Mouse (Mus musculus): ENCODE measurements around the gene Gm20388. TPM values are rescaled to one million over a fixed set of nuclear protein-coding genes. Genes with fewer than 3 reads are reported as not detected.

Gene Gm20388
- polyA plus RNA-seq, 1 experiment = 28.1 TPM

DNA sequence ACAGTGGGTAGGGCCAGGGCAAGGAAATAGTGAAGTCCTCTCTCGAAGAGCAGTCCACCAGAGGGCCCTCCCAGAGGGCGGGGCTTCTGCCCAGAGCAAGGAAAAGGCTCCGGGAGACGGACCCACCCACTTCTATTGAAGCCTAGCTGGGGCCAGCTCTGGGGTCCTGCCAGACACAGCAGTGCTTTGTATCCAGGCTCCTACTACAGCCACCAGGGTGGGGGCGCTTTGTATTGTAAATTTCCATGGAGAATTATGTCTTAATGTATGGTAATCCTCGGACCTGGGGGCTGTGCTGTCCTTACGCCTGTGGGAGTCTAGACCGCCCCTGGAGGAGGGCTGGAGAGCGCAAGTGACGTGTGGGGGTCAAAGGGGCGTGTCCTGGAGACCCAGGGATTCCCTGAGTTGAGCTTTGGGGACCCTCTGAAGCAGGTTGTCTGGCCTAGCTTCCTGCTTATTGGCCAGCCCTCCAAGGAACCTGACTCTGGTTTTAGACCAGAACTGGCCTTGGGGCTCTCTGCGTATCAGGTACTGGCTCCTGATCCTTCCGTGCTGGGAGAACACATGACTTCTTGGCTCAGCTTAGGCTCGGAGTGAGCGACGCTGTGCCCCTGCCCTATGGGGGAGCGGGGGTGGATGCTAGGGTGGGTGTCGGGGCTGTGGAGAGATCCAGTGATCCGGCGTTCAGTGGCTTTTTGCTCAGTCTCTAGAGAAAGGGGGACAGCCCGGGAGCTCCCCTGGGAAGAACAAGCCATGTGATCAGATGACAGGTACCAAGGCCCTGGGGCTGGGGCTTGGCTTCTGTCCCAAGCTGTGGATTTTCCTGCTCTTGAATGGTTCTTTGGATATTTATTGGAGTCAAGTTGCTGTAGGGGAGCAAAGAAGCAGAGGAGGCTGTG lies 598.7 kb downstream of the Gm20388 start:
- H3K4me1 ChIP-seq (ENCODE audit: control insufficient read depth, insufficient read depth, low read length) = peaks cover 23% of the 10 kb centered on the region
- no peaks in the 10 kb centered on the region for H3K9me3 ChIP-seq (replicated peaks; ENCODE audit: control insufficient read depth, insufficient read depth, low read length, poor library complexity, severe bottlenecking)
- H3K4me3 ChIP-seq (ENCODE audit: low read depth, low read length) = peak overlapping the region; percentile 58
- peak overlapping the region; percentile 46 for H3K9ac ChIP-seq (ENCODE audit: low read depth, poor library complexity, severe bottlenecking)
- H3K36me3 ChIP-seq (ENCODE audit: control insufficient read depth, insufficient read depth, low read length, poor library complexity, severe bottlenecking) = no peaks in the 10 kb centered on the region
- peak overlapping the region; percentile 62 for H3K27ac ChIP-seq (ENCODE audit: insufficient read depth, low read length)
- no peaks in the 10 kb centered on the region for H3K27me3 ChIP-seq (ENCODE audit: control insufficient read depth, insufficient read depth, low read length, poor library complexity, severe bottlenecking)
- TF ChIP-seq CTCF (IDR thresholded peaks at IDR 0.05; ENCODE audit: low read depth, low read length) = no peak
- peak; percentile 87 for TF ChIP-seq EP300 (IDR thresholded peaks at IDR 0.05; ENCODE audit: insufficient read depth, low read depth, low read length)

- Histone ChIP-seq H3K36me3 (ENCODE audit: control insufficient read depth, insufficient read depth, low read length, poor library complexity, severe bottlenecking) (no peaks in the 10 kb centered on the region), H3K9me3 (replicated peaks; ENCODE audit: control insufficient read depth, insufficient read depth, low read length, poor library complexity, severe bottlenecking) (no peaks in the 10 kb centered on the region), H3K4me3 (ENCODE audit: low read depth, low read length) (peak overlapping the region; percentile 58), H3K9ac (ENCODE audit: low read depth, poor library complexity, severe bottlenecking) (peak overlapping the region; percentile 46), H3K27me3 (ENCODE audit: control insufficient read depth, insufficient read depth, low read length, poor library complexity, severe bottlenecking) (no peaks in the 10 kb centered on the region), H3K4me1 (ENCODE audit: control insufficient read depth, insufficient read depth, low read length) (peaks cover 26% of the 10 kb centered on the region), H3K27ac (ENCODE audit: insufficient read depth, low read length) (peak overlapping the region; percentile 62)
- TF ChIP-seq CTCF (IDR thresholded peaks at IDR 0.05; ENCODE audit: low read depth, low read length) (no peak), POLR2A (IDR thresholded peaks at IDR 0.05; ENCODE audit: insufficient read depth, low read length) (no peak), EP300 (IDR thresholded peaks at IDR 0.05; ENCODE audit: insufficient read depth, low read depth, low read length) (no peak)
These were observed 599.4 kb downstream of the Gm20388 start for GRCm38 (mm10) chr8:120510035-120510416.

DNA sequence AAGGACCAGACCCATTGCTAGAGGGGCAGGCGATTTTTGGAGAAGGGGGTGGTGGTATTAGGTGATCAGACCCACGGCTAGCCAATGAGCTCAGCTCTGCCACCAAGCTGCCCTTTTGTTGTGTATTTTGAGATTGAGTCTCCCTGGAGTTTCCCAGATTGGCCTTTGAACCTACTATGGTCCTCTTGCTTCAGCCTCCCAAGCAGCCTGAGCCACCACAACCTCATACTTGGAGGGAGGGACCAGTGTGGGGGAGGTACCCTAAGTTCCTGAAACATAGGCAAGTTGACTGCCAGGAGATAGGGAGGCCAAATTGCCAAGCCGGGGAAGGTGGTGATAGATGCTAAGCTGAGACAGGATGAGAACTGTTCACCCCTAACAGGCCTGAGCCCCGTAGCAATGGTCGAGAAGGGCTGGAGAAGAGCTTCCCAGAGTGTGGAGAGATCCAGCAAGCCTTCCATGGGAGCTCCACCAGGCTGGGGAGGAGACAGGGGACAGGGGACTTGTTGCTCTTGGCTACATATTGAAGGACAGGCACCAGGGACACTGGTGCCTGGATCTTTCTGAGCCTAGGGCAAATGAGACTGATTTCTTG lies 600.3 kb downstream of the Gm20388 start:
- H3K27ac ChIP-seq (ENCODE audit: insufficient read depth, low read length) = peak overlapping the region; percentile 68
- H3K27me3 ChIP-seq (ENCODE audit: control insufficient read depth, insufficient read depth, low read length, poor library complexity, severe bottlenecking) = no peaks in the 10 kb centered on the region
- H3K4me3 ChIP-seq (ENCODE audit: low read depth, low read length) = no peak overlapping the region

GRCm38 (mm10) chr8:120511737-120512136 lies 601.1 kb downstream of the Gm20388 start:
- Histone ChIP-seq H3K9ac (ENCODE audit: low read depth, poor library complexity, severe bottlenecking) (no peak overlapping the region), H3K27ac (ENCODE audit: insufficient read depth, low read length) (no peak overlapping the region), H3K4me1 (ENCODE audit: control insufficient read depth, insufficient read depth, low read length) (peaks cover 27% of the 10 kb centered on the region), H3K4me3 (ENCODE audit: low read depth, low read length) (no peak overlapping the region), H3K36me3 (ENCODE audit: control insufficient read depth, insufficient read depth, low read length, poor library complexity, severe bottlenecking) (no peaks in the 10 kb centered on the region), H3K27me3 (ENCODE audit: control insufficient read depth, insufficient read depth, low read length, poor library complexity, severe bottlenecking) (no peaks in the 10 kb centered on the region), H3K9me3 (replicated peaks; ENCODE audit: control insufficient read depth, insufficient read depth, low read length, poor library complexity, severe bottlenecking) (no peaks in the 10 kb centered on the region)
- no peak for TF ChIP-seq CTCF (IDR thresholded peaks at IDR 0.05; ENCODE audit: low read depth, low read length)
- no peak for TF ChIP-seq POLR2A (IDR thresholded peaks at IDR 0.05; ENCODE audit: insufficient read depth, low read length)
- TF ChIP-seq EP300 (IDR thresholded peaks at IDR 0.05; ENCODE audit: insufficient read depth, low read depth, low read length) = no peak

More for the DNA sequence above, 600.3 kb downstream of the Gm20388 start:
- TF ChIP-seq EP300 (IDR thresholded peaks at IDR 0.05; ENCODE audit: insufficient read depth, low read depth, low read length) (no peak), CTCF (IDR thresholded peaks at IDR 0.05; ENCODE audit: low read depth, low read length) (no peak), POLR2A (IDR thresholded peaks at IDR 0.05; ENCODE audit: insufficient read depth, low read length) (no peak)
- Histone ChIP-seq H3K4me1 (ENCODE audit: control insufficient read depth, insufficient read depth, low read length) (peaks cover 26% of the 10 kb centered on the region), H3K36me3 (ENCODE audit: control insufficient read depth, insufficient read depth, low read length, poor library complexity, severe bottlenecking) (no peaks in the 10 kb centered on the region), H3K9ac (ENCODE audit: low read depth, poor library complexity, severe bottlenecking) (0 out of 2 replicates have a peak overlapping the region, but pooled peaks have one; percentile 3), H3K9me3 (replicated peaks; ENCODE audit: control insufficient read depth, insufficient read depth, low read length, poor library complexity, severe bottlenecking) (no peaks in the 10 kb centered on the region)

GRCm38 (mm10) chr8:120512326-120512725 lies 601.7 kb downstream of the Gm20388 start:
- Histone ChIP-seq H3K9ac (ENCODE audit: low read depth, poor library complexity, severe bottlenecking) (peak overlapping the region; percentile 12; the same call in 1 of the 2 replicates), H3K27me3 (ENCODE audit: control insufficient read depth, insufficient read depth, low read length, poor library complexity, severe bottlenecking) (no peaks in the 10 kb centered on the region), H3K27ac (ENCODE audit: insufficient read depth, low read length) (no peak overlapping the region), H3K4me1 (ENCODE audit: control insufficient read depth, insufficient read depth, low read length) (peaks cover 30% of the 10 kb centered on the region), H3K4me3 (ENCODE audit: low read depth, low read length) (no peak overlapping the region), H3K9me3 (replicated peaks; ENCODE audit: control insufficient read depth, insufficient read depth, low read length, poor library complexity, severe bottlenecking) (no peaks in the 10 kb centered on the region), H3K36me3 (ENCODE audit: control insufficient read depth, insufficient read depth, low read length, poor library complexity, severe bottlenecking) (no peaks in the 10 kb centered on the region)
- TF ChIP-seq EP300 (IDR thresholded peaks at IDR 0.05; ENCODE audit: insufficient read depth, low read depth, low read length) = no peak
- TF ChIP-seq POLR2A (IDR thresholded peaks at IDR 0.05; ENCODE audit: insufficient read depth, low read length) = no peak
- TF ChIP-seq CTCF (IDR thresholded peaks at IDR 0.05; ENCODE audit: low read depth, low read length) = no peak

GRCm38 (mm10) chr8:120513145-120513544 lies 602.5 kb downstream of the Gm20388 start:
- TF ChIP-seq EP300 (IDR thresholded peaks at IDR 0.05; ENCODE audit: insufficient read depth, low read depth, low read length) = peak; percentile 60
- no peak for TF ChIP-seq CTCF (IDR thresholded peaks at IDR 0.05; ENCODE audit: low read depth, low read length)
- TF ChIP-seq POLR2A (IDR thresholded peaks at IDR 0.05; ENCODE audit: insufficient read depth, low read length) = no peak
- Histone ChIP-seq H3K9me3 (replicated peaks; ENCODE audit: control insufficient read depth, insufficient read depth, low read length, poor library complexity, severe bottlenecking) (no peaks in the 10 kb centered on the region), H3K9ac (ENCODE audit: low read depth, poor library complexity, severe bottlenecking) (no peak overlapping the region), H3K4me3 (ENCODE audit: low read depth, low read length) (no peak overlapping the region), H3K27me3 (ENCODE audit: control insufficient read depth, insufficient read depth, low read length, poor library complexity, severe bottlenecking) (no peaks in the 10 kb centered on the region), H3K36me3 (ENCODE audit: control insufficient read depth, insufficient read depth, low read length, poor library complexity, severe bottlenecking) (no peaks in the 10 kb centered on the region), H3K27ac (ENCODE audit: insufficient read depth, low read length) (peak overlapping the region; percentile 11), H3K4me1 (ENCODE audit: control insufficient read depth, insufficient read depth, low read length) (peaks cover 30% of the 10 kb centered on the region)

Measured in ES-Bruce4 (cell line).